Mouse (Mus musculus) kidney, adult 2 months (tissue): ENCODE results near the gene Uhrf1bp1. TPM values are rescaled to one million over a fixed set of nuclear protein-coding genes. Genes with fewer than 3 reads are reported as not detected.

Source experiments
- DNase-seq: peaks from one replicate; pipeline ENCODE4 v3.0.0; 2021
- H3K27ac ChIP-seq: fragments of 200-500 bp; 2 replicates; pipeline ENCODE4 v1.5.1; 2012; ENCODE audit warnings: low read depth, low read length, control low read depth, inconsistent platforms; ENCODE audit not compliant: insufficient read depth
- H3K27me3 ChIP-seq: fragments of 200-500 bp; replicated peaks from 2 replicates; pipeline ENCODE4 v1.6.1; 2012; ENCODE audit warnings: mild to moderate bottlenecking, moderate library complexity, low read length, inconsistent platforms; ENCODE audit not compliant: control insufficient read depth, insufficient read depth
- H3K36me3 ChIP-seq: fragments of 200-500 bp; 2 replicates; pipeline ENCODE4 v1.6.1; 2012; ENCODE audit warnings: mild to moderate bottlenecking, moderate library complexity, low read length, inconsistent platforms; ENCODE audit not compliant: control insufficient read depth, insufficient read depth
- H3K4me1 ChIP-seq: fragments of 200-500 bp; 2 replicates; pipeline ENCODE4 v1.6.1; 2011; ENCODE audit warnings: low read length; ENCODE audit not compliant: control insufficient read depth, insufficient read depth
- H3K4me3 ChIP-seq: fragments of 200-500 bp; 2 replicates; pipeline ENCODE4 v1.5.1; 2011; ENCODE audit warnings: mild to moderate bottlenecking, low read depth, low read length, control low read depth; ENCODE audit not compliant: insufficient read depth
- CTCF ChIP-seq: fragments of 200-500 bp; conservative IDR thresholded peaks from 2 replicates; pipeline ENCODE4 v1.5.1; 2011; ENCODE audit warnings: low read depth, mild to moderate bottlenecking, control low read depth, low read length, moderate library complexity, mixed read lengths; ENCODE audit not compliant: insufficient read depth, insufficient read length
- POLR2A ChIP-seq: fragments of 200-500 bp; IDR thresholded peaks from one replicate; pipeline ENCODE4 v1.6.1; 2011; ENCODE audit warnings: low read depth, low read length, control low read depth
- WGBS: fragments of 180-500 bp; shearing (Covaris S2); methylation state at CpG from one replicate; pipeline ENCODE4 v1.1.7; 2018; 5-methylcytosine and 5-hydroxymethylcytosine counted together
- polyA plus RNA-seq: library from polyadenylated mRNA; depleted of rRNA; stranded (reverse); fragments of >200 nt; gene quantifications from 2 replicates; pipeline ENCODE4 v1.2.3, GENCODE M21; 2012; rRNA removed

Gene Uhrf1bp1
- polyA plus RNA-seq, 1 experiment, result 8.0 TPM

- Histone ChIP-seq H3K36me3 (no peaks in the 10 kb centered on the region), H3K27ac (no peak overlapping the region), H3K4me3 (no peak overlapping the region), H3K4me1 (peaks cover 16% of the 10 kb centered on the region), H3K27me3 (no peaks in the 10 kb centered on the region)
- TF ChIP-seq CTCF, result no peak
- no peak for TF ChIP-seq POLR2A
- DNase-seq, result no peak
- WGBS, result 86% methylated on average over 2 of the region's 2 CpGs
Measured at GRCm38 (mm10) chr17:27941698-27942097, 85.5 kb downstream of the Uhrf1bp1 start.

GRCm38 (mm10) chr17:27942131-27942530 lies 85.9 kb downstream of the Uhrf1bp1 start:
- no peak for DNase-seq
- WGBS, result 92% methylated on average over 4 of the region's 4 CpGs
- Histone ChIP-seq H3K36me3 (no peaks in the 10 kb centered on the region), H3K27me3 (no peaks in the 10 kb centered on the region), H3K27ac (no peak overlapping the region), H3K4me3 (no peak overlapping the region), H3K4me1 (peaks cover 16% of the 10 kb centered on the region)
- TF ChIP-seq POLR2A (no peak), CTCF (no peak)

- no peak overlapping the region for H3K4me3 ChIP-seq
- 37% methylated on average over 6 of the region's 6 CpGs for WGBS
- H3K36me3 ChIP-seq, result no peaks in the 10 kb centered on the region
- DNase-seq, result peak; percentile 89
- H3K27me3 ChIP-seq, result no peaks in the 10 kb centered on the region
- TF ChIP-seq CTCF (no peak), POLR2A (no peak)
- peaks cover 11% of the 10 kb centered on the region for H3K4me1 ChIP-seq
- no peak overlapping the region for H3K27ac ChIP-seq
Measured at GRCm38 (mm10) chr17:27945546-27946216, 89.4 kb downstream of the Uhrf1bp1 start.

GRCm38 (mm10) chr17:27946371-27946770 lies 90.1 kb downstream of the Uhrf1bp1 start:
- 71% methylated on average over 8 of the region's 8 CpGs for WGBS
- no peak for DNase-seq
- no peak overlapping the region for H3K27ac ChIP-seq

GRCm38 (mm10) chr17:27947155-27947554 lies 90.9 kb downstream of the Uhrf1bp1 start:
- TF ChIP-seq CTCF (no peak), POLR2A (no peak)
- Histone ChIP-seq H3K4me1 (peaks cover 11% of the 10 kb centered on the region), H3K4me3 (no peak overlapping the region), H3K27ac (no peak overlapping the region), H3K27me3 (no peaks in the 10 kb centered on the region), H3K36me3 (no peaks in the 10 kb centered on the region)
- DNase-seq, result no peak
- 73% methylated on average over 2 of the region's 2 CpGs for WGBS

More at GRCm38 (mm10) chr17:27946371-27946770, 90.1 kb downstream of the Uhrf1bp1 start:
- H3K4me3 ChIP-seq, result no peak overlapping the region
- TF ChIP-seq CTCF (no peak), POLR2A (no peak)
- H3K4me1 ChIP-seq, result peaks cover 11% of the 10 kb centered on the region
- H3K27me3 ChIP-seq, result no peaks in the 10 kb centered on the region
- no peaks in the 10 kb centered on the region for H3K36me3 ChIP-seq

Other genes with a start within 250 kb of the Uhrf1bp1 start
- gene Nudt3, start 232.9 kb upstream of the Uhrf1bp1 start, polyA plus RNA-seq, result 61.4 and 69.9 TPM in 2 replicates
- gene RPS10-NUDT3, start 221.2 kb upstream of the Uhrf1bp1 start, polyA plus RNA-seq, result not detected in 2 replicates
- gene Rps10, start 219.8 kb upstream of the Uhrf1bp1 start, polyA plus RNA-seq, result 814 and 927 TPM in 2 replicates
- 0.58 and 1.3 TPM in 2 replicates for gene Pacsin1, start 200.9 kb upstream of the Uhrf1bp1 start, polyA plus RNA-seq
- gene Spdef, start 127.5 kb upstream of the Uhrf1bp1 start, polyA plus RNA-seq, result 0.09 and 0.45 TPM in 2 replicates
- gene D17Wsu92e, start 35.8 kb upstream of the Uhrf1bp1 start, polyA plus RNA-seq, result 162 and 189 TPM in 2 replicates
- gene Snrpc, start 18.3 kb upstream of the Uhrf1bp1 start, polyA plus RNA-seq, result 55.8 and 61.2 TPM in 2 replicates
- 36.7 and 44.5 TPM in 2 replicates for gene Anks1, start 52.9 kb downstream of the Uhrf1bp1 start, polyA plus RNA-seq
- gene Taf11, start 53.4 kb downstream of the Uhrf1bp1 start, polyA plus RNA-seq, result 12.0 and 15.3 TPM in 2 replicates
- gene Tcp11, start 224.2 kb downstream of the Uhrf1bp1 start, polyA plus RNA-seq, result 1.4 and 2.5 TPM in 2 replicates